Mouse (Mus musculus): ENCODE measurements at regions not wholly inside any gene's neighbourhood (a gene's known extent, or its start where the extent isn't known, plus 50 kb on each side); places are given as distances from the start of the nearest gene placed in this dataset.

- no peaks in the 10 kb centered on the region for H3K36me3 ChIP-seq (ENCODE audit: control insufficient read depth, insufficient read depth, low read length)
- H3K4me3 ChIP-seq (ENCODE audit: low read depth, low read length) = no peak overlapping the region
- H3K4me1 ChIP-seq (ENCODE audit: control insufficient read depth, insufficient read depth, low read length) = no peaks in the 10 kb centered on the region
- H3K4me2 ChIP-seq = no peak overlapping the region
- no peak overlapping the region for H3K27ac ChIP-seq (ENCODE audit: low read depth, low read length)
- ATAC-seq (replicated peaks; ENCODE audit: insufficient number of reproducible peaks, low FRiP score, low TSS enrichment) = no peak
- H3K9me3 ChIP-seq (replicated peaks; ENCODE audit: control insufficient read depth, low read length) = no peaks in the 10 kb centered on the region; the same call in 1 of the 2 replicates
- no peak overlapping the region for H3K9ac ChIP-seq (ENCODE audit: low read depth, low read length)
- H3K27me3 ChIP-seq (ENCODE audit: control insufficient read depth, insufficient read depth, low read length) = no peaks in the 10 kb centered on the region
- 50% methylated on average over 12 of the region's 12 CpGs for WGBS (ENCODE audit: insufficient replicate concordance)
These were observed 57.7 kb downstream of the Rpl14 start for GRCm38 (mm10) chr9:120628794-120629560.

GRCm38 (mm10) chr9:120629609-120630008, 58.4 kb downstream of the Rpl14 start:
- Histone ChIP-seq H3K4me1 (ENCODE audit: control insufficient read depth, insufficient read depth, low read length) (no peaks in the 10 kb centered on the region), H3K9me3 (replicated peaks; ENCODE audit: control insufficient read depth, low read length) (no peaks in the 10 kb centered on the region; the same call in 1 of the 2 replicates), H3K9ac (ENCODE audit: low read depth, low read length) (no peak overlapping the region), H3K27ac (ENCODE audit: low read depth, low read length) (no peak overlapping the region), H3K36me3 (ENCODE audit: control insufficient read depth, insufficient read depth, low read length) (no peaks in the 10 kb centered on the region), H3K4me3 (ENCODE audit: low read depth, low read length) (no peak overlapping the region), H3K4me2 (no peak overlapping the region), H3K27me3 (ENCODE audit: control insufficient read depth, insufficient read depth, low read length) (no peaks in the 10 kb centered on the region)
- 75% methylated on average over 11 of the region's 11 CpGs for WGBS (ENCODE audit: insufficient replicate concordance)
- no peak for ATAC-seq (replicated peaks; ENCODE audit: insufficient number of reproducible peaks, low FRiP score, low TSS enrichment)

GRCm38 (mm10) chr9:120632821-120633220, 61.6 kb downstream of the Rpl14 start:
- Histone ChIP-seq H3K27me3 (ENCODE audit: control insufficient read depth, insufficient read depth, low read length) (no peaks in the 10 kb centered on the region), H3K27ac (ENCODE audit: low read depth, low read length) (no peak overlapping the region), H3K36me3 (ENCODE audit: control insufficient read depth, insufficient read depth, low read length) (no peaks in the 10 kb centered on the region), H3K4me3 (ENCODE audit: low read depth, low read length) (no peak overlapping the region), H3K9me3 (replicated peaks; ENCODE audit: control insufficient read depth, low read length) (no peaks in the 10 kb centered on the region), H3K4me1 (ENCODE audit: control insufficient read depth, insufficient read depth, low read length) (no peaks in the 10 kb centered on the region), H3K4me2 (no peak overlapping the region), H3K9ac (ENCODE audit: low read depth, low read length) (no peak overlapping the region)
- 86% methylated on average over 10 of the region's 10 CpGs for WGBS (ENCODE audit: insufficient replicate concordance)
- ATAC-seq (replicated peaks; ENCODE audit: insufficient number of reproducible peaks, low FRiP score, low TSS enrichment) = no peak

- no peak for ATAC-seq (replicated peaks; ENCODE audit: insufficient number of reproducible peaks, low FRiP score, low TSS enrichment)
- H3K27me3 ChIP-seq (ENCODE audit: control insufficient read depth, insufficient read depth, low read length) = no peaks in the 10 kb centered on the region
- H3K4me1 ChIP-seq (ENCODE audit: control insufficient read depth, insufficient read depth, low read length) = no peaks in the 10 kb centered on the region
- WGBS (ENCODE audit: insufficient replicate concordance) = 82% methylated on average over 4 of the region's 4 CpGs
- no peaks in the 10 kb centered on the region for H3K36me3 ChIP-seq (ENCODE audit: control insufficient read depth, insufficient read depth, low read length)
- no peak overlapping the region for H3K9ac ChIP-seq (ENCODE audit: low read depth, low read length)
- H3K4me3 ChIP-seq (ENCODE audit: low read depth, low read length) = no peak overlapping the region
- H3K9me3 ChIP-seq (replicated peaks; ENCODE audit: control insufficient read depth, low read length) = no peaks in the 10 kb centered on the region
- H3K27ac ChIP-seq (ENCODE audit: low read depth, low read length) = no peak overlapping the region
- H3K4me2 ChIP-seq = no peak overlapping the region
These were observed 71.4 kb downstream of the Rpl14 start for GRCm38 (mm10) chr9:120642656-120643055.

GRCm38 (mm10) chr9:120643371-120643770, 72.1 kb downstream of the Rpl14 start:
- 77% methylated on average over 3 of the region's 3 CpGs for WGBS (ENCODE audit: insufficient replicate concordance)
- no peak overlapping the region for H3K4me3 ChIP-seq (ENCODE audit: low read depth, low read length)
- H3K4me1 ChIP-seq (ENCODE audit: control insufficient read depth, insufficient read depth, low read length) = no peaks in the 10 kb centered on the region
- no peaks in the 10 kb centered on the region for H3K9me3 ChIP-seq (replicated peaks; ENCODE audit: control insufficient read depth, low read length)
- no peak for ATAC-seq (replicated peaks; ENCODE audit: insufficient number of reproducible peaks, low FRiP score, low TSS enrichment)
- H3K4me2 ChIP-seq = no peak overlapping the region
- H3K36me3 ChIP-seq (ENCODE audit: control insufficient read depth, insufficient read depth, low read length) = no peaks in the 10 kb centered on the region
- no peak overlapping the region for H3K9ac ChIP-seq (ENCODE audit: low read depth, low read length)
- H3K27ac ChIP-seq (ENCODE audit: low read depth, low read length) = no peak overlapping the region
- no peaks in the 10 kb centered on the region for H3K27me3 ChIP-seq (ENCODE audit: control insufficient read depth, insufficient read depth, low read length)

- H3K4me1 ChIP-seq (ENCODE audit: control insufficient read depth, insufficient read depth, low read length) = no peaks in the 10 kb centered on the region
- H3K27ac ChIP-seq (ENCODE audit: low read depth, low read length) = no peak overlapping the region
- no peaks in the 10 kb centered on the region for H3K27me3 ChIP-seq (ENCODE audit: control insufficient read depth, insufficient read depth, low read length)
- no peak for ATAC-seq (replicated peaks; ENCODE audit: insufficient number of reproducible peaks, low FRiP score, low TSS enrichment)
- no peak overlapping the region for H3K9ac ChIP-seq (ENCODE audit: low read depth, low read length)
- no peak overlapping the region for H3K4me2 ChIP-seq
- WGBS (ENCODE audit: insufficient replicate concordance) = 94% methylated on average over 10 of the region's 10 CpGs
- H3K9me3 ChIP-seq (replicated peaks; ENCODE audit: control insufficient read depth, low read length) = no peaks in the 10 kb centered on the region
- H3K4me3 ChIP-seq (ENCODE audit: low read depth, low read length) = no peak overlapping the region
- H3K36me3 ChIP-seq (ENCODE audit: control insufficient read depth, insufficient read depth, low read length) = no peaks in the 10 kb centered on the region
These were observed 74.5 kb downstream of the Rpl14 start for GRCm38 (mm10) chr9:120645776-120646175.

- no peaks in the 10 kb centered on the region for H3K4me1 ChIP-seq (ENCODE audit: control insufficient read depth, insufficient read depth, low read length)
- WGBS (ENCODE audit: insufficient replicate concordance) = 81% methylated on average over 10 of the region's 10 CpGs
These were observed 75.8 kb downstream of the Rpl14 start for GRCm38 (mm10) chr9:120646806-120647667.

GRCm38 (mm10) chr9:120647668-120647955, 76.4 kb downstream of the Rpl14 start:
- H3K4me3 ChIP-seq (ENCODE audit: low read depth, low read length) = no peak overlapping the region
- no peak for ATAC-seq (replicated peaks; ENCODE audit: insufficient number of reproducible peaks, low FRiP score, low TSS enrichment)
- H3K9me3 ChIP-seq (replicated peaks; ENCODE audit: control insufficient read depth, low read length) = no peaks in the 10 kb centered on the region
- 70% methylated on average over 7 of the region's 7 CpGs for WGBS (ENCODE audit: insufficient replicate concordance)
- H3K36me3 ChIP-seq (ENCODE audit: control insufficient read depth, insufficient read depth, low read length) = no peaks in the 10 kb centered on the region
- H3K9ac ChIP-seq (ENCODE audit: low read depth, low read length) = no peak overlapping the region
- H3K4me2 ChIP-seq = no peak overlapping the region
- no peaks in the 10 kb centered on the region for H3K4me1 ChIP-seq (ENCODE audit: control insufficient read depth, insufficient read depth, low read length)
- no peak overlapping the region for H3K27ac ChIP-seq (ENCODE audit: low read depth, low read length)
- H3K27me3 ChIP-seq (ENCODE audit: control insufficient read depth, insufficient read depth, low read length) = no peaks in the 10 kb centered on the region

More at GRCm38 (mm10) chr9:120646806-120647667, 75.8 kb downstream of the Rpl14 start:
- Histone ChIP-seq H3K4me3 (ENCODE audit: low read depth, low read length) (no peak overlapping the region), H3K9me3 (replicated peaks; ENCODE audit: control insufficient read depth, low read length) (no peaks in the 10 kb centered on the region), H3K27me3 (ENCODE audit: control insufficient read depth, insufficient read depth, low read length) (no peaks in the 10 kb centered on the region), H3K27ac (ENCODE audit: low read depth, low read length) (no peak overlapping the region), H3K36me3 (ENCODE audit: control insufficient read depth, insufficient read depth, low read length) (no peaks in the 10 kb centered on the region), H3K4me2 (no peak overlapping the region), H3K9ac (ENCODE audit: low read depth, low read length) (no peak overlapping the region)
- ATAC-seq (replicated peaks; ENCODE audit: insufficient number of reproducible peaks, low FRiP score, low TSS enrichment) = no peak
